Mouse (Mus musculus) gonadal fat pad, adult 2 months (tissue): ENCODE measurements around the gene Pdpk1. TPM values are rescaled to one million over a fixed set of nuclear protein-coding genes. Genes with fewer than 3 reads are reported as not detected.

ENCODE experiments used
- DNase-seq: peaks from one replicate; pipeline ENCODE4 v3.0.0-alpha.2; 2012; ENCODE audit warnings: low read depth
- polyA plus RNA-seq: library from polyadenylated mRNA; depleted of rRNA; stranded (reverse); fragments of >200 nt; gene quantifications from 2 replicates; pipeline ENCODE4 v1.2.3, GENCODE M21; 2012; rRNA removed

The Pdpk1 gene
- polyA plus RNA-seq, 1 experiment, result 25.8 TPM

DNA sequence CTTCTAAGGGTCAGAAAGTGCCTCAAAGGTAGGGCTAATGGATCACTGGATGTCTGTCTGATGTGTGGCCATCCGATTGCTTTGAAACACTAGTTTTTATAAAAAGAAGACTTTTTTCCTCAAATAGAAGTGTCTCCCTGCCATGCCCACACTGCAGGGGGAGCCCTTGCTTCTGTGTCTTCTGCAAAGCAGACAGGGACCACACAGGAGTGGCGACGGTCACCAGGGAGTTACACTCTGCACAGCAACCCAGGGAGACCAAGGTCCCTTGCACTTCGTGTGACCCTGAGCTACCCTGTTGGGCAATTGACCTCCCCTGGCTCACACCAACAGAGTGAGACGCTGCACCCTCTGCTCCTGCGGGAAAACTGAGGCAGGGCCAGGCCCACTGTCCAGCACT, 113.8 kb downstream of the Pdpk1 start:
- DNase-seq, result no peak

DNA sequence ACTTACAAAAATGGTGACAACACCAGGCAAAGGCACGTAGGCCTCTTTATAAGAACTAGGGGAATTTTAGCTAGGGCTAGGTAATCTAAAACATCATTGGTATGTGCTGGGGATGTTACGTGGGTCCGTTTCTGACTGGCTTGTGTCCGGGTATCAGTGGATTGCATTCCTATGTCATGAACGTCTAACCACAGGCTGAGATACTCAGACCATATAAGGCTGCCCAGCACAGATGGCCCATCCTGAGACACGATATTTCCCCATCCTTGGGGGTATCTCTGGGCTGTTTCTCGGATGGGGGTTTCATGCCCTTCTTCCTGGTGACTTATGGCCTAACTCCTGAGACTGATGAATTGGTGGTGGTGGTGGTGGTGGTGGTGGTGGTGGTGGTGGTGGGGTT, 115.6 kb downstream of the Pdpk1 start:
- DNase-seq, result no peak

GRCm38 (mm10) chr17:24030551-24030950, 120.2 kb downstream of the Pdpk1 start:
- no peak for DNase-seq

DNA sequence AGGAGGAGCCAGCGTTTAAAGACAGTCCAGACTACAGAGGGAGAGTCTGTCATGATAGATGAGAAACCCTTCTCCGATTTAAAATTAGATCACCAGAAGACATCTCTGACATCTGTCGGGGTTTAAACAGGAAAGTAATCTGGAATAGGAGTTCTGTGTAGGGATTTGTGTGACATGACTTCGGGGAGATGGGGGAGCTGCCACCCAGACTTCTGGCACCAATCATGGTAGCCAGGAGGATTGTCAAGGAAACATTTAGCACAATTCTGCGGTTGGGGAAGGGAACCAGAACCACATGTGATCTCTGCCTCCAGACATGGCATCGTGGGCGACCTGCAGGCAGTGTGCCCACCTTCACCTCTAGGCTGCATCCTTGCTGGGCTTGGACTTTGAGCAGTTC, 121.2 kb downstream of the Pdpk1 start:
- no peak for DNase-seq

Other genes starting within 250 kb of the Pdpk1 start
- gene Dcpp3, start 233.5 kb downstream of the Pdpk1 start, polyA plus RNA-seq, result not detected in 2 replicates
- gene Sbp, start 209.3 kb downstream of the Pdpk1 start, polyA plus RNA-seq, result not detected in 2 replicates
- gene Sbpl, start 195.7 kb downstream of the Pdpk1 start, polyA plus RNA-seq, result not detected in 2 replicates
- 0.46 and 0.53 TPM in 2 replicates for gene Prss30, start 170.4 kb downstream of the Pdpk1 start, polyA plus RNA-seq
- gene Prss22, start 152.8 kb downstream of the Pdpk1 start, polyA plus RNA-seq, result 0.15 and 0.18 TPM in 2 replicates
- gene Prss27, start 112.8 kb downstream of the Pdpk1 start, polyA plus RNA-seq, result 1.6 and 2.8 TPM in 2 replicates
- 23.0 and 27.2 TPM in 2 replicates for gene Kctd5, start 77.4 kb downstream of the Pdpk1 start, polyA plus RNA-seq
- 37.6 and 41.4 TPM in 2 replicates for gene Amdhd2, start 12.8 kb upstream of the Pdpk1 start, polyA plus RNA-seq
- 870 and 1,024 TPM in 2 replicates for gene Atp6v0c, start 18.8 kb upstream of the Pdpk1 start, polyA plus RNA-seq
- 12.8 and 13.1 TPM in 2 replicates for gene Tbc1d24, start 54.6 kb upstream of the Pdpk1 start, polyA plus RNA-seq
- gene Ntn3, start 58.6 kb upstream of the Pdpk1 start, polyA plus RNA-seq, result 1.4 and 1.5 TPM in 2 replicates
- 7.1 and 8.9 TPM in 2 replicates for gene Tedc2, start 69.9 kb upstream of the Pdpk1 start, polyA plus RNA-seq
- 2.4 and 2.5 TPM in 2 replicates for gene Ccnf, start 100.6 kb upstream of the Pdpk1 start, polyA plus RNA-seq
- 0.06 and 0.09 TPM in 2 replicates for gene Abca17, start 200.1 kb upstream of the Pdpk1 start, polyA plus RNA-seq
- gene Abca3, start 201.0 kb upstream of the Pdpk1 start, polyA plus RNA-seq, result 78.6 and 87.5 TPM in 2 replicates